Comparison of ENCODE assay signal across 19 mouse cellular contexts in genomic region chr2:164994659-164995428, GRCm38 (mm10). TPM values are rescaled to one million over a fixed set of nuclear protein-coding genes. Genes with fewer than 3 reads are reported as not detected.
A peak's percentile ranks its signal among the peaks of the same experiment; 100 is the strongest.
DNase-seq lines count a peak whose midpoint lies in the region; ATAC-seq and TF ChIP-seq lines count a peak whose summit lies in the region.
"Had no signal": no experiment of that assay in that cellular context is flagged by ENCODE, and none has a peak within 500 bp of the region (broad histone marks: within the 10 kb centered on the region; RNA-seq: fewer than 3 reads in every experiment).

No protein-coding gene starts in this region.

- no peak overlapping the region for H3K4me3 ChIP-seq in layer of hippocampus, adult 2 months
- H3K4me3 ChIP-seq: embryonic facial prominence, embryonic 15.5 days; heart, embryonic 10.5 days; limb, embryonic 13.5 days; liver, embryonic 15.5 days had no signal

- TF ChIP-seq CTCF in layer of hippocampus, adult 2 months (conservative IDR thresholded peaks at IDR 0.05): no peak

- H3K27ac ChIP-seq in layer of hippocampus, adult 2 months: peak overlapping the region; percentile 76
- H3K27ac ChIP-seq: embryonic facial prominence, embryonic 15.5 days; heart, embryonic 10.5 days; limb, embryonic 13.5 days; liver, embryonic 15.5 days had no signal

- intact Hi-C loops in left cerebral cortex, postnatal 36 days (cut with DNase I): loop anchor here (2.0 kb wide), 1 partner anchor 26 kb away; no protein-coding TSS in a partner anchor

- peak; percentile 59 for DNase-seq in cerebellum, adult 9-10 months
- peak in 1 of 2 experiments; percentile 42 for DNase-seq in layer of hippocampus, adult 2 months (ENCODE audit: low spot score in 2 of 2)
- no peak for DNase-seq in layer of hippocampus, postnatal 10 days (ENCODE audit: low spot score in 2 of 2)
- peak; percentile 34 to 57 for DNase-seq in cerebellum, postnatal 14 days
- peak; percentile 73 to 84 for DNase-seq in left cerebral cortex, postnatal 36 days (ENCODE audit: low spot score in 2 of 2)
- no peak for DNase-seq in kidney, postnatal 4 days
- DNase-seq: gastrocnemius, postnatal 36 days; heart, postnatal 14 days; kidney, adult 2 months; kidney, postnatal 25 days; lung, postnatal 14 days; retina, postnatal 1 day had no signal

- ATAC-seq in cerebellum, adult (ENCODE audit: insufficient number of reproducible peaks, low FRiP score, low TSS enrichment): no peak
- ATAC-seq in megakaryocyte, adult 5-6 weeks (ENCODE audit: poor library complexity, severe bottlenecking): no peak
- ATAC-seq: Patski had no signal

RNA-seq across cellular contexts. Expression of gene Slc12a5, which starts 34.2 kb away (rescaled TPM):
- 100 to 1,000 TPM; 406 to 409 TPM for total RNA-seq in layer of hippocampus, adult 2 months (2021)
- total RNA-seq in layer of hippocampus, postnatal 10 days (2021): 100 to 1,000 TPM; 252 to 272 TPM
- total RNA-seq in left cerebral cortex, postnatal 36 days (2021): 100 to 1,000 TPM; 521 to 559 TPM
- 0.91 and 1.3 TPM in 2 replicates for total RNA-seq in megakaryocyte, adult 5-6 weeks (2015)
- 0.48 and 0.89 TPM in 2 replicates for total RNA-seq in megakaryocyte, adult 5-6 weeks (2017)

RNA-seq across cellular contexts. Expression of gene Ncoa5, which starts 39.8 kb away (rescaled TPM):
- 10 to 100 TPM; 57.8 to 63.8 TPM for total RNA-seq in layer of hippocampus, adult 2 months (2021)
- 10 to 100 TPM; 55.8 to 57.6 TPM for total RNA-seq in layer of hippocampus, postnatal 10 days (2021)
- total RNA-seq in left cerebral cortex, postnatal 36 days (2021): 10 to 100 TPM; 41.4 to 66.1 TPM
- 9.3 and 9.8 TPM in 2 replicates for total RNA-seq in megakaryocyte, adult 5-6 weeks (2015)
- 15.6 and 26.8 TPM in 2 replicates for total RNA-seq in megakaryocyte, adult 5-6 weeks (2017)

RNA-seq across cellular contexts. Expression of gene Mmp9, which starts 54.3 kb away (rescaled TPM):
- 1 to 10 TPM; 1.4 to 2.2 TPM for total RNA-seq in layer of hippocampus, adult 2 months (2021)
- 1 to 10 TPM; 2.8 TPM for total RNA-seq in layer of hippocampus, postnatal 10 days (2021)
- 1 to 10 TPM; 1.7 to 2.1 TPM for total RNA-seq in left cerebral cortex, postnatal 36 days (2021)
- total RNA-seq in megakaryocyte, adult 5-6 weeks (2015): 326 and 367 TPM in 2 replicates
- total RNA-seq in megakaryocyte, adult 5-6 weeks (2017): 217 and 317 TPM in 2 replicates

Comparison
In these comparisons a context has a peak if more than half of its experiments do, and no peak if none do; other contexts are left out.
1. DNase-seq: peak in cerebellum, adult 9-10 months (single experiment), cerebellum, postnatal 14 days (2 of 2) and left cerebral cortex, postnatal 36 days (2 of 2); none in layer of hippocampus, postnatal 10 days (0 of 2) and kidney, postnatal 4 days (0 of 2).
2. RNA of gene Slc12a5, which starts 34.2 kb away (total RNA-seq): 521 to 559 TPM in left cerebral cortex, postnatal 36 days, 406 to 409 TPM in layer of hippocampus, adult 2 months and 252 to 272 TPM in layer of hippocampus, postnatal 10 days; 0.48 to 1.3 TPM in megakaryocyte, adult 5-6 weeks; every median in the first group is over 100 times any median in the second.
3. RNA of gene Mmp9, which starts 54.3 kb away (total RNA-seq): 217 to 367 TPM in megakaryocyte, adult 5-6 weeks; 2.8 TPM in layer of hippocampus, postnatal 10 days, 1.4 to 2.2 TPM in layer of hippocampus, adult 2 months and 1.7 to 2.1 TPM in left cerebral cortex, postnatal 36 days; every median in the first group is over 10 times any median in the second.